Mouse (Mus musculus) spleen, adult 10 weeks (tissue): ENCODE measurements around the gene Fbxo6. TPM values are rescaled to one million over a fixed set of nuclear protein-coding genes. Genes with fewer than 3 reads are reported as not detected.

Experiments
- polyA plus RNA-seq: library from polyadenylated mRNA; stranded (reverse); fragments of 350-450 nt; fragmentation: Illumina TruSeq; extraction: RNeasy Lipid Tissue Mini Kit (QIAGEN cat#74804); gene quantifications from one replicate; pipeline ENCODE4 v1.2.3, GENCODE M21; 2015; ENCODE audit warnings: low replicate concordance; ENCODE audit not compliant: insufficient read depth

Gene Fbxo6
- polyA plus RNA-seq, result 15.7 TPM

GRCm38 (mm10) chr4:148151267-148152168 is at the start of gene Fbxo6:
TSS of gene Fbxo6 (minus strand) at chr4:148152140.

GRCm38 (mm10) chr4:148160436-148161390 is 8.8 kb upstream of the Fbxo6 start, which contains the start of the genes Fbxo44 and Fbxo2:
TSS of gene Fbxo44 (minus strand) at chr4:148160482.
TSS of gene Fbxo2 (plus strand) at chr4:148160621.

GRCm38 (mm10) chr4:148130561-148131413 is 21.2 kb downstream of the Fbxo6 start, which contains the start of gene Draxin:
TSS of gene Draxin (minus strand) at chr4:148130698.

GRCm38 (mm10) chr4:148130133-148130532 is 21.8 kb downstream of the Fbxo6 start, which contains the start of gene Mad2l2:
TSS of gene Mad2l2 (plus strand) at chr4:148130384.

Other genes starting within 250 kb of the Fbxo6 start
- gene Mfn2, start 247.4 kb downstream of the Fbxo6 start, polyA plus RNA-seq, result 21.7 TPM
- gene Plod1, start 215.4 kb downstream of the Fbxo6 start, polyA plus RNA-seq, result 8.6 TPM
- 15.4 TPM for gene 2510039O18Rik, start 211.2 kb downstream of the Fbxo6 start, polyA plus RNA-seq
- gene Nppb, start 166.4 kb downstream of the Fbxo6 start, polyA plus RNA-seq, result not detected
- not detected for gene Nppa, start 151.4 kb downstream of the Fbxo6 start, polyA plus RNA-seq
- gene Clcn6, start 113.3 kb downstream of the Fbxo6 start, polyA plus RNA-seq, result 14.1 TPM
- 11.6 TPM for gene Mthfr, start 113.1 kb downstream of the Fbxo6 start, polyA plus RNA-seq
- gene Agtrap, start 64.1 kb downstream of the Fbxo6 start, polyA plus RNA-seq, result 13.4 TPM
- 16.3 TPM for gene Mad2l2, start 21.8 kb downstream of the Fbxo6 start, polyA plus RNA-seq
- 2.5 TPM for gene Draxin, start 21.4 kb downstream of the Fbxo6 start, polyA plus RNA-seq
- 2.1 TPM for gene Fbxo44, start 8.3 kb upstream of the Fbxo6 start, polyA plus RNA-seq
- gene Fbxo2, start 8.5 kb upstream of the Fbxo6 start, polyA plus RNA-seq, result not detected
- gene Disp3, start 135.8 kb upstream of the Fbxo6 start, polyA plus RNA-seq, result not detected